Mouse (Mus musculus) CH12F3 (cell line): ENCODE measurements around the gene Csrnp3.
"Not testable (repeated sequence)": the region's sequence is repeated elsewhere in the genome, so short reads cannot be mapped to it uniquely, and the experiment has no call there.

Source experiments
- in situ Hi-C: fragments of 300-500 bp; cut with MboI; formaldehyde crosslinking; loops from 2 replicates; pipeline ENCODE4 v1.14.3; 2020; ENCODE audit warnings: low sequenced_read_pairs

The Csrnp3 gene

DNA sequence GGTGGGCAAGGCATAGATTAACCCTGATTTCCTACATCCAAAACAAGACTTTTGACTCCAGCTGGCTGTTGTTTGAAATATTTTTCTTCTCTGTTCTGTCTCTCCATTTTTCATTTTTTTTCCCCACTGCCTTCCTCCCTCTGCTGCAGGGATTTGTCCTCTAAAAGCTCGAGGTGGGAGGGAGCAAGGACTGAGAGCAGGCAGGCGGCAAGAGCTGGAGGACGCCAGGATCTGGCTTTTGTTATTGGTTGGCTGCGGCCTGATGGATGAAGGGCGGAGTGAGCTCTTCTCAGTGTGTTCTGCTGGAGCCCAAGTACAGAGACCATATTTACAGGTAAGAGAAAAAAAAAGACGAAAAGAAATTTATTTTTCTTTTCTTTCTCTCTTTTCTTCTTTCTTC, at the start of gene Csrnp3:
Gene Csrnp3, plus strand, starts transcription at position 217 of the 400 bp plus-strand sequence.
- in situ Hi-C loops, result no loop called here

DNA sequence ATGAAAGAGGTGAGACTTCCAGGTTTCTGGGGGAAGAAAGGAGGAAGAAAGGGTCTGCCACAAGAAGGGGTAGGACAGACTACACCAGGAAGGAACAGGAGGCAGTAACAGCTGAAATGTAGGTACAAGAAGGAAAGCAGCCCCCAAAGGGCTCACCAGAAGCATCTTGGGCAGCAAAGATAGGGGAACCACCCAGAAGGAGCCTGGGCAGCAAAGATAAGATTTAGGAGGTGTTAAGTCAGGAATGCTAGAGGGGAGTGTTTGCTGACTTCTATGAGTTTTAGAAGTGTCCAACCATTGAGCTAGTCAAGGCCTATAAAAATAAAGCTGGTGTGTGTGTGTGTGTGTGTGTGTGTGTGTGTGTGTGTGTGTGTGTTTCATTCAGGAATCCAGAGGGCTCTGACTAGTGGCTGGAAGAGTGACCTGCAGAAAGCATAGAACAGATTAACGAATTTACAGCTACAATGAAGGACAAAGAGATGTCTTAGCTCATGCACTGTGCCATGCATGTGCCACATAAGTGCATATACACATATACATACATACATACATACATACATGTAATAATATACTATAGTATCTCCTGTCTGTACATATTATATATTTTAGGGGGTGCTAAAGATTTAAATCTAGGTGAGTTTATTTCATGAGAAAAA, 44.4 kb upstream of the Csrnp3 start:
- in situ Hi-C loops, result no loop called here

DNA sequence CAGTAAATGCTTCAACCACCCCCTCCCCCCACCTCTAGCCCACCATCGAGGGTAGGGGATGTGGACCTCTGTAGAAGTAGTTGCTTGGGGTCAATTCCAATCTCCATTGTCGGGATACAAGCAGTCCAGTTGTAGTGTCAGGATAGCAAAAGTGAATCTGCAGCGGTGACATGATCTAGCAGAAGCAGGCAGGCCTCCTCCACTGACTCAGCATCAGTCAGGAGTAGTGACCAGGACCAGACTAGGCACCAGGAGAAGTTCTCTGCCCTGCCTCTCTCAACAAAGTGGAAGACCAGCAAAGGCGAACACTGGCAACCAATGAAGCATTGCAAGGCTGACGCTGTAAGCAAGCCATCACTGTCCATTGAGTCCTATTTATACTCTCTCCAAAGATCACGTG, 39.0 kb upstream of the Csrnp3 start:
- in situ Hi-C loops, result no loop called here

DNA sequence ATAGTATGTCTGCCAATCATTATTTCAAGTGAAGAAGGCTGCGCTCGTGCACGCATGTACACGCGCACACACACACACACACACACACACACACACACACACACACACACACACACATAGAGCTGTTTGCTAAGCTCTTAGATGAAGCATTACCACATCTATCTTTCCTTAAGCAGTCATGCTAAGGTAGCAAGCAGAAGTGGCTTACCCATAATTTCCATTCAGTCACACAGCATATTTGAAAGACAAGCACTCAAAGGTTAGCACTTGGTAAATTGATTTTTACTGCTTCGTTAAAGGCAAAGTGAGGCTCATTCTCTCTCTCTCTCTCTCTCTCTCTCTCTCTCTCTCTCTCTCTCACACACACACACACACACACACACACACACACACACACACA, 34.4 kb upstream of the Csrnp3 start:
- in situ Hi-C loops, result not testable (repeated sequence)

DNA sequence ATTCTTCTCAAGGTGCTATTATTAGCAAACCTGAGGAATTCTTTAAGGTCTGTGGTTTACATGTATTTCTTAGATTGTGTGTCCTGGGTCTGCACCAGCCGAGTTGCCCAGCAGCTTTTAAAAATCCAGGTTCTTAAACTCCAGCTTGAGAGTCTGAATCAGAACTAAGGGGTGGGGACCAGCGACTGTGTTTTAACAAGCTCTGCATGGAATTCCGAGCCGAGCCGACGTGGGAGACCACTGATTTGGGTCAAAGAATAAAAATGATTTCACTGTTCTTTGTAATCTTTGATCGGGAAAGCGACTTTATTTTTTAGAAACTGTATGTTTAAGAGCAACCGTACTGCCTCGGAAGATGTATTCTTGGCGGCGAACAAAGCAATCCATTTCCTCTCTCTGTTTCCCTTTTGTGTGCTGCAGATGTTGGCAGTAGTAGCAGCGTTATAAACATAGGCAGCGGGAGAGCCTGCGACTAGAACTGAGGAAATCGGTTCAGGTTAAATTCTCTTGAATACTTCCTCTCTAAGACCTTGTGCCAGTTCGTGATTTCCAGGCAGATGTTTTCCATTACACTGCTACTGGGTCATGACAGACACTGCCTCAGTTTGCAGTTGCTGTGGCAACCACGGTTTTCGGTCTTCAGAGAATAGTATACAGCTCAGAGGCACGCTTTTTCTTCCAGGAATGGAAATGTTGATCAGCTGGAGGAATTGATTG, 27.3 kb upstream of the Csrnp3 start:
- in situ Hi-C loops, result no loop called here

DNA sequence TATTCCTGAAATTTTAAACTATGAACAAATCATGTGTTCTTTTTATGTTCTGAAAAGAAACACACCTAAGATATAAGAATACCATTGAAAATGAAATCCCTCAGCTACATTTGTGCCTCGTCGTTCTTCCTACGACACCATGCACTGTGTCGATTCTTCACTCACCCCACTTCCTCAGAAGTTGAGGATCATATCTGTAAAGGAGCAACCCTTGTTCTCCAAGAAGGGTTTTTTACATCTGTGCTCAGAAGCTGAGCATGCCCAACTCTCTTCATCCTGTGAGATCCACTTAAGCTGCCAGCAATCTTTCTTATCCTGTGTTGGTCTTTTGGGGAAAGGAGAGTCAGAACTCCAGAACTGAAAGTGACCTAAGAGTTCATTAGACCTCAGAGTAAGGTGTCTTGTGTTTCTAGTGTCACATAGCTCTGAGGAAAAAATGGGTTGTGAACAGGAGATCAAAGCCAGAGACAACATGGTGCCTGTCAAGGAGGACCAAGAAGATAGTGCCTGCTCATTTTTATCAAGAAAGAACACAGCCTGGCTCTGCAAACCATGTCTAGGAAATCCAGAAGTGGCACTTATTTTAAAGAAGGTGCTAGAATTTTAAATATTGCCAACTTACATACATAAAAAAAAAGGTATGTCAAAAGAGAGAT, 25.3 kb upstream of the Csrnp3 start:
- in situ Hi-C loops, result no loop called here

DNA sequence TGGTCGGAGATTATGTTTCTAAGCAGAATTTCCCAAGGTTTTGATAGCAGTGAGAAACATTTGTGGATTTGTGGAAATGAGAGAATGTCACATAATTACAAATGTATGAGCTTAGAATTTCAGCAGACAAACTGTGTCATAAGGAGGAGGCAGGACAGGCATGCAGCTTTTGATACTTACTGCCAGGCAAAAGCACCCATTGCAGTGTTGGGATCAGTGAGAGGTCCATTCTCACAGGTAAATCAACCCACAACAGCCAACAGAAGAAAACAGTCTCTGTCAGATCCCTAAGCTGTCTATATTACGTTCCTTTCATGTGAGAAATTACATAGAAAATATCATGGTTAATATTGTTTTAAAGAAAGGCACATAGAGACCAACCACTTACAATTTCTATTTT, 19.3 kb upstream of the Csrnp3 start:
- in situ Hi-C loops, result no loop called here

DNA sequence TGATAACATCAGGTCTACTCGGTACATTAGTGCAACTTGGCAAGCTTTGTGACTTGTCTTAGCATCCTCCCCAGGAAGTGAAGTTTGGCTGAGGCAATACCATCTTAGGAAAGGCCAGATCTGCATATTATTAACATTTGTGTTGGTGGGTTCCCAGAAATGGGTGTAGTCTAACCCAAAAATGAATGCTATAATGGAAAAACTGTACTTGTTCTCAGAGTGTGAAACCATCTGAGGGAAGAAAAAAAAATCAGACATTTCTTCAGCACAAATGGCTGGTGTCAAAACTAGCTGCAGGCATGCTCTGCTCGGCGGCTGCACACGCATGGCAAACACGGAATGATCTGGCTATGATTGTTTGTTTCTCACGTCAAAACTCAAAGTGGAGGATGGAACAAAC, 18.8 kb upstream of the Csrnp3 start:
- in situ Hi-C loops, result no loop called here

DNA sequence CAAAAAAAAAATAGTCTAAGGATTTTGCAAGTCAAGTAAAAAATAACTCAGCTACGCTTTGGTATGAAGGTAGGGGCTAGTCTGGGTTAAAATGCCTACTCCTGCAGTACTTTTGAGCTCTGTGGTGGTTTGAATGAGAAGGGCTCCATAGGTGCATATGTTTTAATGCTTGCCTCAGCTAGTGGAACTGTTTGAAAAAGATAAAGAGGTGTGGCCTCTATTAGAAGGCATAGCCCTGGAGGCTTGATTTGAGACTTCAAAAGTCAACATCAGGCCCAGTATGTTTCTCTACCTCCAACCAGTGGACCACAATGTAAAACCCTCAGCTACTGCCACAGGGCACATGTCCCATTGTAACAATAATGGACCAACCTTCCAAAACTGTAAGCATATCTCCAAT, 16.9 kb upstream of the Csrnp3 start:
- in situ Hi-C loops, result no loop called here

DNA sequence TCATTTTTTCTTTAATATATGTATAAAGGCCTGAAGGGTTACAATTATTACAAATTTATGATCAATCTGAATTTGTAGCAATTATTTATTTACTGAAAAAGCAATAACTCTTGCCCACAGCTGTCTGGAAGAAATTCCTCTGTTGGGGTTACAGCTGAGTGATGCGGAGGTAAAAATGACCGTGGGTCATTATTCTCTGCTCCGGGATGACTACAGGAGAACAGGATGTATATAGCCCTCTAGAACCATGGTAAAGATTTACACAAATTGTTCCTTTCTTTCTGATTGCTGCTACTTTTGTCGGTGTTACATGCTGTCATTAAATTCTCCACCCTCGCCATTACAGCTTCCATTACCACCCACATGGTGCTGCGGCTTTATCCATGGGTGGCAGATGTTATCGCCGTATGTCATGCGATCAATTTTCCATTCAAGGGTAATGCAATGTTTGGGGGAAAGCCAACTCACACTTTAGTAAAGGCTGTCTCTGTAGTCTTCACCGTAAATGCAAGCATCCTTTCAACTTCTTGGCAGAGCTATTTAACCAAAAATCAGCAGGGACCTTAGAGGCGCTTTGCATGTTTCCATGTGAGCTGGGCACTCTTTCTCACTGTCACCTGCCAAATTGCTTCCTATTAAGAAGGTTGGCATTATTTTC, 12.7 kb upstream of the Csrnp3 start:
- in situ Hi-C loops, result no loop called here

DNA sequence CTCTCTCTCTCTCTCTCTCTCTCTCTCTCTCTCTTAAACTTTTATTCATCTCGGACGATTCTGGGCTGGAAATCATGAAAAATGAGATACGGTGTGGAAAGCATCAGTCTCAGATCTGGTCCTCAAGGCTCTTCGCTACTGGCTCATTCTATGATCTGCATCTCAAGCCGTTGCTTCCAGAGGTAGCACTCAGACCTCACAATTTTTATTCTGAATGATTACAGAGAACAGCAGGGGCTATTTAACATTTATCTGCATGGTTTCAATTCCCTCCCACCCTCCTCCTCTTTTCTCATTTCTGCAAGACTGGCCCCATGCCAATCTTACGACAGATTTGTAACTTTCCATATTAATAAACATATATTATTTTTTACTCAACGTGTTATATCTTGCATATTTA, 12.1 kb upstream of the Csrnp3 start:
- in situ Hi-C loops, result no loop called here

DNA sequence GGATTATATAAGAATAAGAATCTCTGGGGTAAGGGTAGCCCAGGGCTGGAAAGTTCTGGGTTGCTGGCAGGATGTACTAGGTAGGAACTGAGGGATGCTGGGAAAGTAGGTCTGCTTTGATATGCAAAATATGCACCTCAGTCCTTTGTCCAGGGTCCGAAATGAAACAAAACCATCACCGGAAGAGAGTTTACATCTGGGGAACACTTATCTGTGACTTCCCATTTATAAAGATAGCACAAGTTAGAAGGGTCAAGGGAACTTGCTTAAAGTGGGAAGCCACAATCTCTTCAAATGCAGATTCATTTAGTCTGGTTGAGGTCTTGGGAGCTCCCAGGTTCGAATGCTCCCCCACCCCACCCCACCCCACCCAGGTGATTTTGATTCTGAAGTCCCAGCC, 4.0 kb upstream of the Csrnp3 start:
- in situ Hi-C loops, result no loop called here

DNA sequence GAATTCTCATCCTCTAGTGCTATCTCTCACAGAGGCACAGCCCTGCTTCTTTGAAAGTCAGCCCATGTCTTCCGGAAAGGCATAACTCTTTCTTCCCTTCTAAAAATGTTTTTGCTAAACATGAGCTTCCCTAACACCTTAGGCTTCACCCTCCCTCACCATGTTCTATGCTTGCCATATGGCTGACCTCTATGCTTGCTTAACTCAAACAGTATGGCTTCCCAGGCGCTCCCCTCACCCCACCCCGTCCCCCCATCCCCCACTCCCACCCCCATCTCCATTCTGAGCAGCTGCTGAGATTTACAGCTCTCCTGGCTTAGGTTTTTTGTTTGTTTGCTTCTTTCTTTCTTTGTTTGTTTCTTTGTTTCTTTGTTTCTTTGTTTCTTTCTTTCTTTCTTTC, 3.2 kb upstream of the Csrnp3 start:
- in situ Hi-C loops, result no loop called here

DNA sequence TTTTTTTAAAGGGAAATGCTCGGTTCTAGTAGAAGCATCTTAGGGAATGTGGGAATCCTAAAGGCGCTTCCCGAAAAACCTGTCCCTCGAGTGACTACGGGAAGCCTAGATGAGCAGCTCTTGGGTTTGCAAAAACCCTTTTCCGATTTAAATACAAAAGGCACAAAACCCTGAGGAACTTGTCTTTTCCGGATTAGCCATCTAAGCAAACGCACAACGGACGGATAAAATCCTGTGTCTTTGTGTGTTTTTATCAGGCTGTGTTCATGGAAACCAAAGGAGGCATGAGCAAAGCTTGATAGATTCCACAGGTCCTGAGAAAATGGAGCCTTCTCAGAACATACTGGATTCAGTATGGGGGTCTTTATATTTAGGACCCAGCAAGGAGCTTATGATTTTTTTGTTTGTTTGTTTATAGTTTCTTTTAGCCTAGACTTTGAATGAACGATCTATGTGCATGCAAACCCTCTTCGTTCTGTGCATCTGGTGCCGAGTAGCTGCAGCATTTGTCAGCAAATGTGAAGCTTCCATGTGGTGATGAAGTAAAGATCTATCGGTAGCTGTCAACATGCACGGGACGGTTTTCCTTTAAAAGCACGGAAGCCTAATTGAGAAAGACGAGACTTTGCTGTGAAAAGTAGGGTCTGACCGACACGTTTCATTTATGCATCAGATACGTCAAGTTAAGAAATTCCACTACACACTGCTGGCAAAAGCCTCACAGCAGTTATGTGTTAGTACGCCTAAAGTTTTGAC, 611 bp downstream of the Csrnp3 start:
- in situ Hi-C loops, result no loop called here

DNA sequence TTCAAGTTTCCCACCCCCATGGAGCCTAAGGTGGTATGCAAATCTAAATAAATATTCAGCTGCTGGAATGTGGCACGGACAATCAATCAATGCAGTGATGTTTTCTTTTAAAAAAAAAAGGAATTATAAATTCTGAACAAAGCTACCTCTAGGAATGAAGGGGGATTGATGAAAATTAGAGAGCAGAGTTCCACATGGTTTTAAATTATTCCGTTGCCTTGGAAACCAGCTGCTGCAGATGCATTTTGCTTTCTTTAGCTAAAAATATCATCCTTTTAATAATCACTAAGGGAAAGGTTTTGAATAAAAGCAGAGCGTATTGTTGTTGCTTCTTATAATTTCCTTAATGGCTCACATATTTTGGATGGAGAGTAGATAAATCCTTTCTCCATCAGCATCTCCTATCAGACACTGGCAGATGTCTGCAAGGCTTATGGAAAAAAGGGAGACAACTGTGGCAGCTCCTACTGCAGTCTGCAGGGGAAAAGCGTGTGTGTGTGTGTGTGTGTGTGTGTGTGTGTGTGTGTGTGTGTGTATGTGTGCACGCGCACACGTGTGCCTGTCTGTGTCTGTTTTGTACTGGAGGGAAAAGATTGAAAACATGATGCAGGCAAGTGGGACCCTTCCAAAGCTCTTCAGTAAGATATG, 2.0 kb downstream of the Csrnp3 start:
- in situ Hi-C loops, result no loop called here

DNA sequence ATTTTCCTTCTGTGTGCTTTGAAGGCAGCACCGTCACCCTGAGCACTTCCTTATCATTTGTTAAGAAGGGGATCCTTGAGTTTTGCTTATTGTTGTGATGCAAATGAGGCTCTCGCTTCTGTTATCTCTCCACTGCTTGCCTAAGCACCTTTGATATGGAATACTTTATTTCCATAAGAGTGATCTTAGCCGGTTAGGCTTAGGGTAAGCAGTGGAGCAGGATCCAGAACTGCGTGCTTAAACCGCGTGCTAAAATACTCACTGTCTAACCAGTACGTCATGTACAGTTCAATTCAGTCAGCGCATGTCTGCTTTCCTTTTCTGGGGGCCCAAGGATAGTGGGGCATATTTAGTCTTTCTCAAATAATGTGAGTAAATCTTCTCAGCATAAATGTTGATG, 3.1 kb downstream of the Csrnp3 start:
- in situ Hi-C loops, result no loop called here

DNA sequence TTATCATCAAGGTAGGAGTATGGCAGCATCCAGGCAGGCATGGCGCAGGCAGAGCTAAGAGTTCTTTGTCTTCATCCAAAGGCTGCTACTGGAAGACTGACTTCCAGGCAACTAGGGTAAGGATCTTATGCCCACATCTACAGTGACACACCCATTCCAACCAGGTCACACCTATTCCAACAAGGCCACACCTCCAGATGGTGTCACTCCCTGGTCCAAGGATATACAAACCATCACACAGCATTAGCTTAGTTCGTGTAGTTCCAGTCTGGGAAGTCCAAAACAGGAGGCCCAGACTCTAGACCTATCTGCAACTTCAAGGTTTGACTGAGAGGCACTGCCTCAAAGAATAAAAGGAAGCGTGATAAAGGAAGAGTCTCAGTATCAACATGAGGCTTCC, 4.7 kb downstream of the Csrnp3 start:
- in situ Hi-C loops, result not testable (repeated sequence)

DNA sequence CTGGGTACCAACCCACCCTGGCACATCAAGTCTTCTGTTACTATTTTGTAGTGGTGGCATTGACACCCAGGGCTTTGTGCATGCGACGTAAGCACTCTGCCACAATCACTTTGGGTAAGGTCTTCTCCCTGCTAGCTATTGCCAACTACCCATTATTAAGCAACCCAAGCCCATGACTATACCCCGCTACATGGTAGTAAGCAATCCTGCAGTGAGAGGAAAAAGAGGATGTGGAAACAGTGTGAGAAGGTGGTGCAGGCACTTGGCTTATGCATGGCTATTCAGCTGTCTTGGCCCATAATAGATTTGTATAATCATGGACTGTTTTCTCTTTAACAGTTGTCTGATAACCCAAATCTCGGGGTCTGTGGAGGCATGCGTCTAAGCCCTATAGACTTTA, 11.2 kb downstream of the Csrnp3 start:
- in situ Hi-C loops, result no loop called here

DNA sequence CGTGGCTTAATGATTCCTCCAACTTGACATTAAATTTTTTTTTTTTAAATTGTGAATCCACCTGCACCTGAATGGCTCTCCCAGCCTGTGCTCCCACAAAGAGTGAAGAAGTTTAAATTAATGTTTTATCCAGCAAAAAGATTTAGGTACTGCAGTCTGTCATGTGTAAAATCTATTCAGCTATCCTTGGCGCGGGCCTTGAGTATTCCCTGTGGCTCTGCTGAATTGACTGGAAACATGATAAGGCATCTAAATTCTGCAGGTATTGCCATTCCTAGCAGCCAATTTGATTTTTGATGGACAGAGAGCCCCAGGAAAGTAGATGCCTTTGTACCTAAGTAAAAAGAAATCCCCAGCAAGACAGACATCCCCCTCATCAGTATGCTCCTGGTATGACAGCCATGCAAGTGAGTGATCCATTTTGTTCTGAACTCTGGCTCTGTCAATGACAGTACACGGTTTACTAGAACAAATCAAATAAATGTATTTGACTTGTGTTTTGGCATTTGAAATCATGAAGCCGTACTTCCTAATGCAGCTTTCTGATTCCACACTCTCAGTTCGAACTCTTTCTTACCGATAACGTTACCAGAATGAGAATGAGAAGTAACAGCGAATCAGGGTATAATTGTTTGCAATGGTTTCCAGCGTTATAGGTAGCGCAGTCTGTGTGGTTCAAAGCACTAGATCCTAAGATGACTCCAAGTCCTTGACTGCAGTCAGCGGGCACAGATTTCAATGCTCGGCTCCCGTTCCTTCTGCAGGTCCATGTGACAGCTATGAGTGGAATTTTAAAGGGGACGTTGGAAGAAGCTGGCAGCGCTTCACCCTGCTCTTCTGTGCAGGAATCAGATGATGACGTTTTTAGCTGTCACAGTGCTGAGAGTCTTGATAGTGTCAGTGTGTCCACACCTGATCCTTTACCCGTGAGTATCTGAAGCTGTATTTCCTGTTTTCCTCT, 14.5 kb downstream of the Csrnp3 start:
- in situ Hi-C loops, result no loop called here
